Mouse (Mus musculus) small intestine, adult 2 months (tissue): ENCODE measurements around the gene Slc16a11. TPM values are rescaled to one million over a fixed set of nuclear protein-coding genes. Genes with fewer than 3 reads are reported as not detected.

Experiments
- H3K27ac ChIP-seq: fragments of 200-500 bp; 2 replicates; pipeline ENCODE4 v1.5.1; 2012; ENCODE audit warnings: low read depth, low read length, control low read depth, inconsistent platforms; ENCODE audit not compliant: insufficient read depth
- H3K27me3 ChIP-seq: fragments of 200-500 bp; 2 replicates; pipeline ENCODE4 v1.6.1; 2012; ENCODE audit warnings: mild to moderate bottlenecking, moderate library complexity, low read length, inconsistent platforms; ENCODE audit not compliant: control insufficient read depth, insufficient read depth
- H3K36me3 ChIP-seq: fragments of 200-500 bp; 2 replicates; pipeline ENCODE4 v1.6.1; 2012; ENCODE audit warnings: mild to moderate bottlenecking, low read length, control low read depth, inconsistent platforms; ENCODE audit not compliant: control insufficient read depth, insufficient read depth
- H3K4me1 ChIP-seq: fragments of 200-500 bp; 2 replicates; pipeline ENCODE4 v1.6.1; 2012; ENCODE audit warnings: low read length, inconsistent platforms, mixed read lengths; ENCODE audit not compliant: control insufficient read depth, insufficient read depth, insufficient read length
- H3K4me3 ChIP-seq: fragments of 200-500 bp; 2 replicates; pipeline ENCODE4 v1.5.1; 2012; ENCODE audit warnings: low read depth, mild to moderate bottlenecking, control low read depth, inconsistent platforms, low read length, moderate library complexity
- CTCF ChIP-seq: fragments of 200-500 bp; IDR thresholded peaks from 2 replicates; pipeline ENCODE4 v1.5.1; 2012; ENCODE audit warnings: low read depth, mild to moderate bottlenecking, control low read depth, inconsistent platforms, low read length, moderate library complexity, mixed read lengths; ENCODE audit not compliant: insufficient replicate concordance, insufficient read length; ENCODE audit errors: extremely low read depth
- POLR2A ChIP-seq: fragments of 200-500 bp; IDR thresholded peaks from 2 replicates; pipeline ENCODE4 v1.6.1; 2012; ENCODE audit warnings: low read depth, mild to moderate bottlenecking, control low read depth, inconsistent platforms, low read length, moderate library complexity
- whole genome bisulfite sequencing: fragments of 180-500 bp; shearing (Covaris S2); methylation state at CpG from one replicate; pipeline ENCODE4 v1.1.7; 2018; 5-methylcytosine and 5-hydroxymethylcytosine counted together
- polyA plus RNA-seq: library from polyadenylated mRNA; depleted of rRNA; stranded (reverse); fragments of >200 nt; gene quantifications from 2 replicates; pipeline ENCODE4 v1.2.3, GENCODE M21; 2012

The Slc16a11 gene
- polyA plus RNA-seq, 1 experiment: 12.7 TPM

DNA sequence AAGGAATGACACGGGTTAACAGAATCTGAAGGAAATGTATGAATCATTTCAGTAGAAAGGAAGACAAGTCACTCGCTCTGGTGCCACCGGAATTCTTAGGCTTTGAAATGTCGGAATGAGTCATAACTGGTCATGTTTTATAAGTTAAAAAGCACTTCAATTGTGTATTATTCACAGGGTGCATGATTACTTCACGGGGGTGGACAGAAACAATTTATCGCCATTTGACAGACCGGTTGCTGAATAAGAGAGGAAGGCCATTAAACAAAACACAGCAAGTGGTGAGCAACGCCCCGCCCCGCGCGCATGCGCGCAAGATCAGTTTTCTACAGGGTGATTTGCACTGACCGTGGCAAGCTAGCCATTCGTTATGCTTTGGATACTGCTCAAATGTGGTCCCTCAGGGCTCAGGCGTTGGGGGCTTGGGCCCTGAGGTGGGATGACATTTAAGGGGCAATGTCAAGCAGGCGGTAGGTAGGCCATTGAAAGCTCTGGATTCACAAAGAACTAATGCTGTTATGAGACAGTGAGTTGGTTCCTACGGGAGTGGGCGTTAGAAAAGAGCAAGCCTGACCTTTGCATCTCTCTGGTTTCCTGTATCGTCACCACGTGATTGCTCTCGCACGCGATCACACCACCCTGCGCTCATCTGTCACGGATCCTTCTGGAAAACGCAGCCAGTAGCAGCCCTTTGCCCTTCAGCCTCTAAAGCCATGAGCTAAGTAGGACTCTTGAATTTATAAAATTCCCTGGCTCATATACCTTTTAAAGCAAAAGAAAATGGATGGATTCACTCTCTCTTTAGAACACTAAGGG, 23.0 kb upstream of the Slc16a11 start:
- Histone ChIP-seq H3K4me1 (no peaks in the 10 kb centered on the region), H3K36me3 (no peaks in the 10 kb centered on the region), H3K27me3 (no peaks in the 10 kb centered on the region), H3K4me3 (no peak overlapping the region), H3K27ac (no peak overlapping the region)
- TF ChIP-seq POLR2A: no peak
- TF ChIP-seq CTCF: no peak
- WGBS: 84% methylated on average over 28 of the region's 28 CpGs

DNA sequence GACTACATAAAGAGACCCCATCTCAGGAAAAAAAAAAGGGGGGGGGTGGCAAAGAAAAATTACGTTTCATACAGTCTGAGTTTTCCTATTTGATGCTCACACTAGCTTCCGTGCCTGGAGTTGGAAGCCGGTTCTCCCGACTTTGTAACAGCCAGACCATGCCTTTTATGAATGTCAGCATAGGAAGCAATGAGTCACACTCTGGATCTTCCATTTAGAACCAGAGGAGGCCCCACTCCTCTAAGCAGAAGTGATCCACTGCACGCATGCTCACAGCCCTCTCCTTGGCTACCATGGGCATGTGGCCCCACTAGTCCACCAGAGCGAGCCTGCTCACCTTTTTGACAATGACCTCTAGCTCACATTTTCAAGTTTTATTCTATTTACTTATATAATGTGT, 21.4 kb upstream of the Slc16a11 start:
- 78% methylated on average over 6 of the region's 6 CpGs for WGBS
- TF ChIP-seq POLR2A: no peak
- no peak for TF ChIP-seq CTCF
- Histone ChIP-seq H3K36me3 (no peaks in the 10 kb centered on the region), H3K4me1 (no peaks in the 10 kb centered on the region), H3K27me3 (no peaks in the 10 kb centered on the region), H3K4me3 (no peak overlapping the region), H3K27ac (no peak overlapping the region)

DNA sequence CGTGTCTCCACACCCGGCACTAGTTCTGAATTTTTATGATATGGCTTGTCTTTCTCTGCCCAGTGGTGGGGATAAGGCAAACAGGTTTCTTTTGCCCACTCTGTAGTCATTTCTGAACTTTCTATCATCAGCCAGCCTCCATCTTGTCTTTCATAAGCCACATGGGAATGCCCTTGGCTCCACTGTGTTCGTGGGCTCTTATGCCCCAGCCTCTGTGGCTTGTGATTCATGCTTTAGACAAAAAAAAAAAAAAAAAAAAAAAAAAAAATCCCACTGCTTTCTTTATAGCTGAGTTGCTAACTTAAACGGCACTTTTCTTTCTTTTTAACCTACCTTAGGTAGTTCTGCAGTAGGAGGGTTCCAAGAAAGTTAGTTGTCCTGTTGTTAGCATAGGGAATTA, 20.4 kb upstream of the Slc16a11 start:
- no peaks in the 10 kb centered on the region for H3K4me1 ChIP-seq
- 68% methylated on average over 4 of the region's 4 CpGs for WGBS

DNA sequence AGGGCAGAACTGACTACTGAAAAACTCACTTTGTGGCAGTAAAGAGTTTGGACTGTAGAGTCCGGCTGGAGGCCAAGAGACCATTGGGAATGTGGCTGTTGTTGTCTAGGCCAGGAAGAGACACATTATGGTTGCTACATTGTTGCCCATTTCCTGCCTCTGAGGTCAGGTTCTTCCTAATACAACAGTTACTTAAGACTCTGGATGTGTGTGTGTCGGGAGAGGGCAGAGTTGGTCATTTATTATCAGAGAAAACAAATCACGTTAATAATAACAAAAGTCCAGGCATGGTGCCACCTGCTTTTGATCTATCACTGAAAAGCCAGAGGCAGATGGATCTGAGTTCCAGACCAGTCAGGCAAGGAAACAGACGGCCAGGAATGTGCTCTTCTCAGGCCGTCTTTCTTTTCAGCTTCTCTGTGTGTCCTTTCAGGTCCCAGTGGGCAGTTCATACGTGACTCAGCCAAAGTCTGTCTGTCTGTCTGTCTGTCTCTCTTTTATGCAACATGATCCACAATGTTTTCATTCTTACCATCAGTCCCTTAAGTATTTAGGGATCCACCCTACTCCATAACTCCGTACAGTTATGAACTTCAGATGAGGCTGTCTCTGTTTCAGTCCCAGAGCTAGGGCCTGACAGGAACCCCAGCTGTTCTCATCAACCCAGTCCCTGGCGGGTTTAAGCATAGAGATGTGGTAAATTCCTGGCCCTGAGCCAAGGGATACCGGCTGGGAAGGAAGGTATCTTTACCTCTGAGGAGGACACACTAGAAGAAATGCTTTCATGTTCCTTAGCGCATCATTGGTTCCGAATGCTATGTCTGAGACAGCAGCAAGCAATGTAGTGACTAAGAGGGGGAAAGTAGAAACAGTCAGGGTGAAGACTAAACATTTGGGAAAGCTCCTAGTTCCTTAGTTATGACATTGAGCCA, 18.9 kb upstream of the Slc16a11 start:
- Histone ChIP-seq H3K27me3 (no peaks in the 10 kb centered on the region), H3K36me3 (no peaks in the 10 kb centered on the region), H3K4me3 (no peak overlapping the region), H3K27ac (no peak overlapping the region), H3K4me1 (no peaks in the 10 kb centered on the region)
- 32% methylated on average over 11 of the region's 11 CpGs for WGBS
- TF ChIP-seq POLR2A (no peak), CTCF (no peak)

More for the DNA sequence above, 20.4 kb upstream of the Slc16a11 start:
- Histone ChIP-seq H3K27me3 (no peaks in the 10 kb centered on the region), H3K4me3 (no peak overlapping the region), H3K27ac (no peak overlapping the region), H3K36me3 (no peaks in the 10 kb centered on the region)
- TF ChIP-seq POLR2A (no peak), CTCF (no peak)

DNA sequence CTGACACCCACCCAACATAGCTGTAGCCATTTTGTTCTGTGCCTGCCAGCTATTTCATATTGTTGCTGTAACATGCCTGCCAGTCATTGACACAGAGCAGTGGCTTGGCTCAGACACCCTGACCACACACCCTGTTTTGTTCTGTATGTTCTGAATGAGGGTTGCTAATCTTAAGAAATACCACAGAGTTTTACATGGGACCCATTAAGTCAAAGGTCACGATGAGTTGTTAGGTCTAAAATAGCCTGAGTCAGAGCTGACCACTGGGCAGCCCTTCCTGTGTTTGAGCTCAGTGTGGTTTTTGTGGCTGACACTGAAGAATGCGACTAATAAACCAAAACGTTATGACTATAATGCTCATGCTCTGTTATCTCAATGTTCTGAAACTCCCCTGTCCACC, 14.2 kb upstream of the Slc16a11 start:
- TF ChIP-seq POLR2A (no peak), CTCF (no peak)
- H3K27me3 ChIP-seq: no peaks in the 10 kb centered on the region
- H3K27ac ChIP-seq: no peak overlapping the region
- no peaks in the 10 kb centered on the region for H3K4me1 ChIP-seq
- WGBS: 64% methylated on average over 3 of the region's 3 CpGs
- no peaks in the 10 kb centered on the region for H3K36me3 ChIP-seq
- no peak overlapping the region for H3K4me3 ChIP-seq

DNA sequence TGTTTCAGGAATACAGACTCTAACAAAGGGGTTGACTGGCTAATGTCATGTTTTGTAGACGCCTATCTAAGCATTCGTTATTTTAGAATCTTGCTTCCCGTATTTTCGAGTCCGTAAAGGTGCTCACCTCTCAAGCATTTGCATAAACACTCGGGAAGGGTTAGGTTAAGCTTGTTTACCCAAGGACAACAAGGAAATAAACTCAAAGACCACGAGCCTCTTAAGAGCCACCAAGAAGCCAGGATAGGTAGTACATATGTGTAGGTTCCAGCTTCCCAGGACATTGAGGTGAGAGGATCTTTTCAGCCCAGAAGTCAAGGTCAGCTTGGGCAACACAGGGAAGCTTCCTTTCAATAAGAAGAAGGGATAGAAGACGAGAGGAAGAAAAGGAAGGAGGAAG, 13.4 kb upstream of the Slc16a11 start:
- Histone ChIP-seq H3K27me3 (no peaks in the 10 kb centered on the region), H3K4me3 (no peak overlapping the region), H3K4me1 (no peaks in the 10 kb centered on the region), H3K36me3 (no peaks in the 10 kb centered on the region), H3K27ac (no peak overlapping the region)
- TF ChIP-seq CTCF: no peak
- TF ChIP-seq POLR2A: no peak
- 68% methylated on average over 8 of the region's 8 CpGs for WGBS
